Comparison of ENCODE assay signal across 8 mouse cellular contexts in genomic region chr5:112342463-112343204, GRCm38 (mm10). TPM values are rescaled to one million over a fixed set of nuclear protein-coding genes. Genes with fewer than 3 reads are reported as not detected.
A peak's percentile ranks its signal among the peaks of the same experiment; 100 is the strongest.
DNase-seq lines count a peak whose midpoint lies in the region; ATAC-seq and TF ChIP-seq lines count a peak whose summit lies in the region.

Gene Srrd, minus strand, starts transcription at chr5:112343040.
Gene Hps4, plus strand, starts transcription at chr5:112343083.

- peak; percentile 93 for DNase-seq in kidney, postnatal 10 days
- peak; percentile 94 for DNase-seq in naive thymus-derived CD4-positive, alpha-beta T cell, adult 2 months (ENCODE audit: low read depth)
- peak; percentile 96 for DNase-seq in splenic B cell, adult 2 months (ENCODE audit: low read depth, low spot score)

- 1% methylated on average over 56 of the region's 64 CpGs for WGBS in heart, embryonic 13.5 days
- WGBS in liver, embryonic 12.5 days (ENCODE audit: insufficient replicate concordance) = 1% methylated on average over 59 of the region's 64 CpGs

- H3K27ac ChIP-seq in brown adipose tissue, adult 24 weeks (replicated peaks; ENCODE audit: low read depth, low read length) = peak within 1 kb of the TSS; percentile 46
- peak within 1 kb of the TSS; percentile 21 for H3K27ac ChIP-seq in heart, embryonic 13.5 days (replicated peaks)
- H3K27ac ChIP-seq in liver, embryonic 12.5 days = peak within 1 kb of the TSS; percentile 75

- H3K4me2 ChIP-seq in heart, embryonic 13.5 days = peak within 1 kb of the TSS; percentile 86
- peak within 1 kb of the TSS; percentile 80 for H3K4me2 ChIP-seq in liver, embryonic 12.5 days

- no peaks in the 10 kb centered on the region for H3K4me1 ChIP-seq in brown adipose tissue, adult 24 weeks (ENCODE audit: control insufficient read depth, insufficient read depth, insufficient read length, low read length)
- H3K4me1 ChIP-seq in heart, embryonic 13.5 days = peaks cover 20% of the 10 kb centered on the region
- H3K4me1 ChIP-seq in liver, embryonic 12.5 days = peaks cover 56% of the 10 kb centered on the region

- H3K27me3 ChIP-seq in C2C12 (ENCODE audit: control insufficient read depth, insufficient read depth, insufficient read length) = no peaks in the 10 kb centered on the region
- no peaks in the 10 kb centered on the region for H3K27me3 ChIP-seq in heart, embryonic 13.5 days (replicated peaks)
- H3K27me3 ChIP-seq in liver, embryonic 12.5 days (replicated peaks) = no peaks in the 10 kb centered on the region
- H3K27me3 ChIP-seq in splenic B cell, adult 2 months (ENCODE audit: control insufficient read depth, insufficient read depth, low read length, poor library complexity, severe bottlenecking) = no peaks in the 10 kb centered on the region

- no peaks in the 10 kb centered on the region for H3K9me3 ChIP-seq in heart, embryonic 13.5 days
- H3K9me3 ChIP-seq in liver, embryonic 12.5 days (replicated peaks) = no peaks in the 10 kb centered on the region

- H3K79me3 ChIP-seq in C2C12 (ENCODE audit: low read depth) = peaks cover 7% of the 10 kb centered on the region

- peak within 1 kb of the TSS; percentile 78 for H3ac ChIP-seq in C2C12 (ENCODE audit: control insufficient read depth, insufficient read length, low read depth)

- peak within 1 kb of the TSS; percentile 78 for H3K4me3 ChIP-seq in C2C12 (ENCODE audit: insufficient read depth, poor library complexity, severe bottlenecking)
- H3K4me3 ChIP-seq in brown adipose tissue, adult 24 weeks (ENCODE audit: insufficient read depth, low read depth, low read length) = peak within 1 kb of the TSS; percentile 78
- H3K4me3 ChIP-seq in heart, embryonic 13.5 days = peak within 1 kb of the TSS; percentile 75
- H3K4me3 ChIP-seq in liver, embryonic 12.5 days = peak within 1 kb of the TSS; percentile 88

- peak; percentile 1 for TF ChIP-seq CTCF in C2C12 (IDR thresholded peaks at IDR 0.05; ENCODE audit: control insufficient read depth, insufficient read depth, insufficient read length)

- peak; percentile 52 for ATAC-seq in erythroid progenitor cell, adult 5-6 weeks (replicated peaks; ENCODE audit: low FRiP score, poor library complexity, severe bottlenecking)
- ATAC-seq in heart, embryonic 13.5 days (ENCODE audit: extremely low read depth, insufficient number of reproducible peaks, low FRiP score, low TSS enrichment) = peak; percentile 60
- ATAC-seq in liver, embryonic 12.5 days = peak; percentile 67

- H3K79me2 ChIP-seq in C2C12 (ENCODE audit: control insufficient read depth, insufficient read depth) = peaks cover 22% of the 10 kb centered on the region

- peak within 1 kb of the TSS; percentile 93 for H3K9ac ChIP-seq in heart, embryonic 13.5 days
- H3K9ac ChIP-seq in liver, embryonic 12.5 days = peak within 1 kb of the TSS; percentile 83

- H3K36me3 ChIP-seq in C2C12 (ENCODE audit: control insufficient read depth, insufficient read depth) = peaks cover 22% of the 10 kb centered on the region
- H3K36me3 ChIP-seq in heart, embryonic 13.5 days = peaks cover 53% of the 10 kb centered on the region
- H3K36me3 ChIP-seq in liver, embryonic 12.5 days = peaks cover 52% of the 10 kb centered on the region
- peaks cover 6% of the 10 kb centered on the region for H3K36me3 ChIP-seq in splenic B cell, adult 2 months (ENCODE audit: control insufficient read depth, insufficient read depth, low read length, poor library complexity, severe bottlenecking)

TF ChIP-seq in C2C12, 6 proteins besides CTCF, POLR2A, EP300 and RAD21:
- TF ChIP-seq MYOD1 (IDR thresholded peaks at IDR 0.05; ENCODE audit: control insufficient read depth, insufficient read length, low read depth) (no peak), FOSL1 (IDR thresholded peaks at IDR 0.05; ENCODE audit: insufficient read depth, low read length, poor library complexity, severe bottlenecking) (no peak), MYOG (IDR thresholded peaks at IDR 0.05; ENCODE audit: control insufficient read depth, extremely low read depth, insufficient read length) (no peak), MAX (IDR thresholded peaks at IDR 0.05) (no peak), USF1 (IDR thresholded peaks at IDR 0.05; ENCODE audit: low read depth) (no peak), CEBPB (IDR thresholded peaks at IDR 0.05; ENCODE audit: low read depth) (no peak)

RNA-seq across cellular contexts. Expression of gene Srrd, which starts in this region (rescaled TPM):
- 26.2 TPM for polyA plus RNA-seq in C2C12 (2012; fragmentation: generic; extraction: Trizol)
- polyA plus RNA-seq in brown adipose tissue, adult 24 weeks (2012; ENCODE audit: insufficient read depth, insufficient read length, missing spikeins) = 8.3 and 14.3 TPM in 2 replicates
- total RNA-seq in erythroid progenitor cell, adult 5-6 weeks (2015; ENCODE audit: low replicate concordance) = 15.1 and 20.1 TPM in 2 replicates
- total RNA-seq in erythroid progenitor cell, adult 5-6 weeks (2017; ENCODE audit: low replicate concordance) = 0.38 and 6.2 TPM in 2 replicates
- 24.0 and 25.8 TPM in 2 replicates for polyA plus RNA-seq in heart, embryonic 13.5 days (2015; fragmentation: Nextera tagmentation; extraction: Ambion mirVana)
- 23.1 and 26.1 TPM in 2 replicates for polyA plus RNA-seq in liver, embryonic 12.5 days (2016; fragmentation: Nextera tagmentation; extraction: Ambion mirVana)

RNA-seq across cellular contexts. Expression of gene Hps4, which starts in this region (rescaled TPM):
- 16.1 TPM for polyA plus RNA-seq in C2C12 (2012; fragmentation: generic; extraction: Trizol)
- 8.0 and 11.9 TPM in 2 replicates for polyA plus RNA-seq in brown adipose tissue, adult 24 weeks (2012; ENCODE audit: insufficient read depth, insufficient read length, missing spikeins)
- 8.0 and 14.1 TPM in 2 replicates for total RNA-seq in erythroid progenitor cell, adult 5-6 weeks (2015; ENCODE audit: low replicate concordance)
- 0.64 and 1.9 TPM in 2 replicates for total RNA-seq in erythroid progenitor cell, adult 5-6 weeks (2017; ENCODE audit: low replicate concordance)
- 18.5 and 19.2 TPM in 2 replicates for polyA plus RNA-seq in heart, embryonic 13.5 days (2015; fragmentation: Nextera tagmentation; extraction: Ambion mirVana)
- polyA plus RNA-seq in liver, embryonic 12.5 days (2016; fragmentation: Nextera tagmentation; extraction: Ambion mirVana) = 17.2 and 18.7 TPM in 2 replicates

Comparison
In these comparisons a context has a peak if more than half of its experiments do, and no peak if none do; other contexts are left out.
1. Peak in every context shown above with its lines: DNase-seq, ATAC-seq, H3K4me3 ChIP-seq and H3K27ac ChIP-seq.
2. H3K27ac ChIP-seq: peak in every context shown above with its lines; median percentile 75 in liver, embryonic 12.5 days; 46 in brown adipose tissue, adult 24 weeks; 21 in heart, embryonic 13.5 days.